Mouse (Mus musculus) heart, postnatal 25 days (tissue): ENCODE measurements around the gene Spa17. TPM values are rescaled to one million over a fixed set of nuclear protein-coding genes. Genes with fewer than 3 reads are reported as not detected.

Experiments
- DNase-seq: peaks from one replicate; pipeline ENCODE4 v3.0.0; 2022; ENCODE audit warnings: low spot score
- intact Hi-C: fragments of 180-260 bp; cut with DNase I; formaldehyde crosslinking; loops from one replicate; pipeline ENCODE4 v1.15.1; 2025
- total RNA-seq, 2 experiments: library from RNA; stranded (reverse); gene quantifications; 2 replicates each; pipeline ENCODE4 v1.2.3; 2021

Gene Spa17
- total RNA-seq, 2 experiments from 2014 or later, result 1.3 to 2.7 TPM

DNA sequence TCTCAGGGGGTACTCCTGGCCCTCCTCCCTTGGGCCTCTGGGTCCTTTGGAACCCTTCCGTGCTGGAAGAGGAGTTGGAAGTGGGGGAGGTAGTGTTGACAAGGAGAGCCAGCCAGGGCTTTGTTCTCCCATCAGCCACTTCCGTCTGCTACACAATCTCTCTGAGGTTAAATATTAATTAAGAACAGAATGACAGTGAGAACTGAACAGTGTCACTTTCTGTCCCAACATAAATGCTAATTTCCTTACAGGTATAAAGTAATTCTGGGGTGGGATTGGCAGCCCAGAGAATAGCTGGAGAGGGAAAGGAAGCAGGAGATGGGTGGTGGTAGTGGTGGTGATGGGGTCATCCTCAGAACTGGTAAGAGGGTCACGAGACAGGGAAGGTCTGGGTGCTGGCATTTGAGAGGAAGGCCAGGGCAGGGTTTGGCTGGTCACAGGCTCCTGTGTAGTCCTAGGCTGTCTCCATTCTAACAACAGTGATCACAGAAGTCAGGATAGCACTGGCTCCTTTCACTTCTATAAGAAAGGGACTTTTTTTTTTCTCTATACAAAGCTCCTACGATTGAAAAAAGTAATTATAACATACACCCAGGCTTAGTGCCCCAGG is 44.8 kb downstream of the Spa17 start:
- intact Hi-C loops, result loop anchor here (5.0 kb wide), 1 partner anchor 44 kb away; the partner anchor contains the start of gene Spa17
- no peak for DNase-seq

DNA sequence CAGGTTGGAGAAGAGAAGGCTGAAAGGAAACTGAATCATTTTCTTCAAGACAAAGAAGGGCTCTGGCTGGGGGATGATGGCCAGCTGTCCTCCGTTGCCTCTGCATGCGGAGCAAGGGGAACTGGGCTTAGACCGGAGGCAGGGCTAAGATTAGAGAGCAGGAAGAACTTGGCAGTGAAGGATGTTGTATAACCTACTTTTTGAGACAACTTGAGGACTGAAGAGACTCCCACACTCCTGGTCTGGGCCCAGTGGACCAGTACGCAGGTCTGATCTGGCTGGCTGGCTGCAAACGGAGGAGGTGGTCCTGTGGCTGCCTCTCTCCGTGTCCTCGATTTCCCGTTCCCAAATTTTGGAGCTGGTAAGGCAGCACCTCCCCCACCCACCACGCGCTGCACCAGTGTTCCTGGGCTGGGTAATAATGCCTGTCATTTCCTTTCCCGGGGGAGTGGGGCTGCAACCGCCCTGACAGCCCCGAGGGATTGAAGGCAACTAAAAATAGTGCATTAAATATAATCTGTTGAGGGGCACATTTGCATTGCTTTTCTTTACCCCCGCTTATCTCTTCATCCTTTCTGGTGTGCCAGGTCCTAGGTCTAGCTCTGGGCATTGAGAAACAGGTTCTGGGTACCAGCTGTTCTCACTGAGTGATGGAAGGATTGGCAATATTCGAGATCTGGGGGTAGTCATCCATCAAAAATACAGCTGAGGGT is 45.5 kb downstream of the Spa17 start:
- intact Hi-C loops, result loop anchor here (2.0 to 5.0 kb wide), 2 partner anchors 15 to 44 kb away; partner anchors contain the start of genes Nrgn and Spa17
- DNase-seq, result peak; percentile 14

DNA sequence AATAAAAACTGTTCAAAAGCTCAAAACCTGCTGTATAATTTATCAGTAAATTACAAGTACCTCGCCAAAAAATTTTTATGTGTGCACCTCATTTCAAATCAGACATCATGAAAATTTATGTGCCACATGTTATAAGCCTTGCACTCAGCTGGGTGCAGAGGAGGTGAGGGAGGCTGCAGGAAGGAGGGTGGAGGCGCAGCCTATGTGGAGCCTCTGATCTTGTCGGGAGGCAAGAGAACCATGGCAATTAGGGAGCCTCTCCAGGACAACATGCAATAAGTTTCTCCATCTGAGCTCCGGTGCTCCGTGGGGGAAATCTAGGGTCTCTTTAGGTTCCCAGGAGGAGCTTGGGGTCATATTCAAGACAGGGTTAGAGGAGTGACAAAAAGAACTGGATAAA is 46.1 kb downstream of the Spa17 start:
- DNase-seq, result no peak
- intact Hi-C loops, result loop anchor here (2.0 to 5.0 kb wide), 2 partner anchors 15 to 45 kb away; partner anchors contain the start of genes Nrgn and Spa17

GRCm38 (mm10) chr9:37567019-37567418 is 46.5 kb downstream of the Spa17 start:
- intact Hi-C loops, result loop anchor here (2.0 to 5.0 kb wide), 2 partner anchors 14 to 45 kb away; partner anchors contain the start of genes Nrgn and Spa17
- no peak for DNase-seq

DNA sequence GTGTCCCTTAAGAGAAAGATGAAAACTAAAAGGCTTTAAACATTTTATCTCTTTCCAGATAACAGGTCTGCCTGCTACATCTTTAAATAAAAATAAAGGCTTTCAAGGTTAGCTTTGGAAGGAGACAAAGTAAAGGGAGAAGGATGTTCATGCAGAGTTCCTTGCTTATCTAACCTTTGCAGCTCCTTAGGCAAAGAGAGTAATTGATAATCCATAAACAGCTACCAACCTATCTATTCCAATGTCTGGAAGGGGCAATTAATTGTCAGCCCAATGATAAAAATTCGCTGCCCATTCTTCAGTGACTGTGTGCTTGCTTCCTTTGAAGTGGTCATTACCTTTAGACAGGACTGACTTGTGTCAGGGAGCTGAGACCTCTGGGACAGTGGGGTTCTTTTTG is 49.7 kb downstream of the Spa17 start:
- intact Hi-C loops, result no loop called here
- DNase-seq, result no peak

- DNase-seq, result no peak
- intact Hi-C loops, result no loop called here
Measured at GRCm38 (mm10) chr9:37560617-37561016, 52.9 kb downstream of the Spa17 start.

- DNase-seq, result no peak
- intact Hi-C loops, result no loop called here
Measured at GRCm38 (mm10) chr9:37556366-37556765, 57.2 kb downstream of the Spa17 start.

DNA sequence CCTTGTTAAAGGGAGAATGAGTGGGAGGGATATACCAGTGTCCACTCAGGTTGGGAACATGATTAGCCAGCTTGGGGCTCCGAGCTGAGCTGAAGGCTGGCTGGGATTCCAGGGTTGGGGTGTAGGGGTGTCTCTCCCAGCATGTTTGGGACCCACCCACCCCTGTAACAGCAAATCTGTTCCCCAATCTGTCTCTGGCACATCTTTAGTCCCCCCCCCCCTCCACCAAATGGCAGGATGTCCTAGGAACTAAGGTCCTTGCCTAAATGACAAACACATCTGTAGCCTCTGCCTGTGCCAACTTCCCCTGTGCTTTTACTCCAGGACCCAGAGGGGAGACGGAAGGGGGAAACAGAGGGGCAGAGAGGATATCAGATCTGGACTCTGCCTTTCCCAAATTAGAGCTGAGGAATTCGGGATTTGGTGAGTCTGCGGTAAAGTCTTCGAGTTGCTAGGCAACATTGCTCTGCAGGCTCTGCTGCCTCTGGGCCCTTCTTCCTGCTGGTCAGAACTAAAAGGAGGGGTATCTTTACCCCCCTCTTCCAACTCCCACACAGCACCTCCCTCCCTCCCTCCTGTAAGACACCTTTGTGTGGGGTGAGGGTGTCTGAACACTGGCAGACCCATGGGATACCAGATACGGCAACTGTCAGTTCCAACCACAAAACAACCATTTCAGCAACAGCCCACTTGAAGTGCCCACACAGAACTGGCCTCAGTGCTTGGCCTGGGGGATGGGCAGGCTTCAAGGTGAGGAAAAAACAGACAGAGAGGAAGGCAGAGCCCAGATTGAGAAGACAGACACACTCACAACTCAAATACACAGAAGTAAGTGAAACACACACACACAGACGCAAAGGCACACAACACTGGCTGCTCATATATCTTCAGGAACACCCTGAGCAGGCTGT is 58.4 kb downstream of the Spa17 start, which contains the start of gene Siae:
Gene Siae, plus strand, starts transcription at position 861 of the 911 bp plus-strand sequence.
- no peak for DNase-seq
- intact Hi-C loops, result no loop called here

DNA sequence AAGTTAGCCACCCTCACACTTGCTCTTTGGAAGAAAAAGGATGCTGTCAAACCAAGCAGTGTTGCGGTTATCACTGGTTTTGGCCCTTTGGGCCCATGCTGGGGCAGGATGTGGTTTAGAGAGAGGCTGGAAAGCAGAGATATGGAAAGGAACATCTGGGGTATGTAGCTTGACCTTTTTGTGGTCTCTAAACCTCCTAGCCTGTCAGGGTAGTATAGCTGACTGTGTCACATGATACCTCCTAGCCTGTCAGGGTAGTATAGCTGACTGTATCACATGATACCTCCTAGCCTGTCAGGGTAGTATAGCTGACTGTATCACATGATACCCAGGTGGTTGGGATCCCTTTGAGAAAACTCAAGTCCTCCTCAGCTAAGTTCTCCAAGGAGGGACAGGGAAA is 59.2 kb downstream of the Spa17 start:
- intact Hi-C loops, result no loop called here
- DNase-seq, result no peak

Other genes starting within 250 kb of the Spa17 start
- not detected for gene Hepacam, start 246.4 kb downstream of the Spa17 start, total RNA-seq
- gene Robo4, start 211.8 kb downstream of the Spa17 start, total RNA-seq, result 10 to 100 TPM; 29.7 to 30.1 TPM
- not detected for gene Robo3, start 180.5 kb downstream of the Spa17 start, total RNA-seq
- gene Msantd2, start 124.4 kb downstream of the Spa17 start, total RNA-seq, result 1 to 10 TPM; 7.8 to 8.0 TPM
- 10 to 100 TPM; 62.5 to 77.7 TPM for gene Esam, start 85.6 kb downstream of the Spa17 start, total RNA-seq
- gene Vsig2, start 74.5 kb downstream of the Spa17 start, total RNA-seq, result 1 to 10 TPM; 4.1 to 4.7 TPM
- 1 to 10 TPM; 3.2 to 6.7 TPM for gene Nrgn, start 60.8 kb downstream of the Spa17 start, total RNA-seq
- gene Siae, start 58.0 kb downstream of the Spa17 start, total RNA-seq, result 1 to 10 TPM; 8.4 to 8.7 TPM
- gene Tbrg1, start 43.6 kb upstream of the Spa17 start, total RNA-seq, result 10 to 100 TPM; 33.3 to 35.5 TPM
- gene Panx3, start 55.5 kb upstream of the Spa17 start, total RNA-seq, result not detected
- gene Olfr160, start 102.5 kb upstream of the Spa17 start, total RNA-seq, result not detected
- gene Olfr874, start 131.4 kb upstream of the Spa17 start, total RNA-seq, result not detected
- gene Olfr875, start 158.1 kb upstream of the Spa17 start, total RNA-seq, result not detected
- not detected for gene Olfr876, start 189.3 kb upstream of the Spa17 start, total RNA-seq
- not detected for gene Olfr877, start 240.5 kb upstream of the Spa17 start, total RNA-seq